Mouse (Mus musculus): ENCODE measurements around the gene Six6. TPM values are rescaled to one million over a fixed set of nuclear protein-coding genes. Genes with fewer than 3 reads are reported as not detected.

Six6 gene
- not detected in 2 replicates for polyA plus RNA-seq (2012; rRNA removed)

GRCm38 (mm10) chr12:72939616-72940015 is at the start of gene Six6:
Gene Six6, plus strand, starts transcription at chr12:72939892.

GRCm38 (mm10) chr12:72940071-72940821 is 554 bp downstream of the Six6 start, which contains the start of gene 4930447C04Rik:
Gene 4930447C04Rik, minus strand, starts transcription at chr12:72940774.

Other genes with a start within 250 kb of the Six6 start
- 15.8 and 17.6 TPM in 2 replicates for gene Ppm1a, start 182.4 kb upstream of the Six6 start, polyA plus RNA-seq (2012; rRNA removed)
- not detected in 2 replicates for gene 4930447C04Rik, start 882 bp downstream of the Six6 start, polyA plus RNA-seq (2012; rRNA removed)
- 0.36 and 0.70 TPM in 2 replicates for gene Six1, start 114.0 kb downstream of the Six6 start, polyA plus RNA-seq (2012; rRNA removed)
- gene Six4, start 173.6 kb downstream of the Six6 start, polyA plus RNA-seq (2012; rRNA removed), result 0.11 and 0.25 TPM in 2 replicates
- 0.71 and 1.2 TPM in 2 replicates for gene Mnat1, start 183.8 kb downstream of the Six6 start, polyA plus RNA-seq (2012; rRNA removed)

Data from stomach, adult 2 months (tissue).